Mouse (Mus musculus) intestine, embryonic 16.5 days (tissue): ENCODE data around the gene Gm20388. TPM values are rescaled to one million over a fixed set of nuclear protein-coding genes. Genes with fewer than 3 reads are reported as not detected.

Source experiments
- ATAC-seq: fragments of 200-750 bp; cut with Nextera tagmentation; 2 replicates; pipeline ENCODE4 v1.8.0; 2017; ENCODE audit warnings: moderate TSS enrichment, moderate library complexity
- H3K27ac ChIP-seq: fragments of 300-500 bp; sonication (generic); 2 replicates; pipeline ENCODE4 v1.5.1; 2014; ENCODE audit warnings: mild to moderate bottlenecking, low read length
- H3K27me3 ChIP-seq: fragments of 300-500 bp; sonication (generic); replicated peaks from 2 replicates; pipeline ENCODE4 v1.6.1; 2014; ENCODE audit warnings: low read length, control low read depth, mixed read lengths; ENCODE audit not compliant: control insufficient read depth, insufficient read depth
- H3K36me3 ChIP-seq: fragments of 300-500 bp; sonication (generic); 2 replicates; pipeline ENCODE4 v1.6.1; 2014; ENCODE audit warnings: low read length, control low read depth; ENCODE audit not compliant: control insufficient read depth, insufficient read depth
- H3K4me1 ChIP-seq: fragments of 300-500 bp; sonication (generic); 2 replicates; pipeline ENCODE4 v1.6.1; 2014; ENCODE audit warnings: low read length, control low read depth, mixed read lengths; ENCODE audit not compliant: control insufficient read depth, insufficient read depth
- H3K4me2 ChIP-seq: fragments of 300-500 bp; sonication (generic); 2 replicates; pipeline ENCODE4 v1.6.1; 2014; ENCODE audit warnings: low read depth, low read length, control low read depth
- H3K4me3 ChIP-seq: fragments of 300-500 bp; sonication (generic); 2 replicates; pipeline ENCODE4 v1.5.1; 2014; ENCODE audit warnings: mild to moderate bottlenecking, low read length
- H3K9ac ChIP-seq: fragments of 300-500 bp; sonication (generic); 2 replicates; pipeline ENCODE4 v1.6.1; 2014; ENCODE audit warnings: low read depth, low read length
- H3K9me3 ChIP-seq: fragments of 300-500 bp; sonication (generic); 2 replicates; pipeline ENCODE4 v1.6.1; 2016; ENCODE audit warnings: low read length, control low read depth; ENCODE audit not compliant: control insufficient read depth
- WGBS: fragments of 180-500 bp; shearing (Covaris S2); extraction: QIAGEN DNeasy Blood & Tissue Kit; methylation state at CpG from one replicate; pipeline ENCODE4 v1.1.7; 2014; 5-methylcytosine and 5-hydroxymethylcytosine counted together
- polyA plus RNA-seq: library from polyadenylated mRNA; unstranded; fragments of >200 nt; fragmentation: Nextera tagmentation; extraction: Ambion mirVana; gene quantifications from 2 replicates; pipeline ENCODE4 v1.2.1, GENCODE M21; 2015

Gm20388 gene
- polyA plus RNA-seq, 1 experiment from 2014 or later, result 5.8 TPM

DNA sequence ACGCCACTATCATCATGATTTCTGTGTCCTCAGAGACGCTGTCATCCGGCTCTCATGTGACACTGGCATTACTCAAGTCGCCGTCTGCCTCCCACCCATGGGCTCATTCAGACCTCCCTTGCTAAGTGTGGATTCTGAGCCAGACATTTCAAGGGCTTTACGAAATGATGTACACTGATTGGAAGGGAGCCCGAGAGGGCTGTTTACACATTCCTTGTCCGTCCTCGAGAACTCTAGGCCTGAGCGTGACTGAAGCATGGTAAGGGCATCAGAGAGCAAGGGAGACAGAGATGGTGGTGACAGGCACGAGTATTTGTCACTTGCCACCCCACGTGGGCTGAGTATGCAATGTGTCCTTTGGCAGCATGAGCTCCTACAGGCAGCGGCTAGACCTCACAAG, 4271.6 kb downstream of the Gm20388 start:
- no peak overlapping the region for H3K4me2 ChIP-seq
- H3K36me3 ChIP-seq, result no peaks in the 10 kb centered on the region
- no peak overlapping the region for H3K4me3 ChIP-seq
- H3K4me1 ChIP-seq, result peaks cover 20% of the 10 kb centered on the region
- H3K27me3 ChIP-seq, result no peaks in the 10 kb centered on the region
- no peak overlapping the region for H3K9ac ChIP-seq
- peak overlapping the region; percentile 65 for H3K27ac ChIP-seq
- ATAC-seq, result peak; percentile 82
- no peaks in the 10 kb centered on the region for H3K9me3 ChIP-seq
- WGBS, result 41% methylated on average over 13 of the region's 13 CpGs

DNA sequence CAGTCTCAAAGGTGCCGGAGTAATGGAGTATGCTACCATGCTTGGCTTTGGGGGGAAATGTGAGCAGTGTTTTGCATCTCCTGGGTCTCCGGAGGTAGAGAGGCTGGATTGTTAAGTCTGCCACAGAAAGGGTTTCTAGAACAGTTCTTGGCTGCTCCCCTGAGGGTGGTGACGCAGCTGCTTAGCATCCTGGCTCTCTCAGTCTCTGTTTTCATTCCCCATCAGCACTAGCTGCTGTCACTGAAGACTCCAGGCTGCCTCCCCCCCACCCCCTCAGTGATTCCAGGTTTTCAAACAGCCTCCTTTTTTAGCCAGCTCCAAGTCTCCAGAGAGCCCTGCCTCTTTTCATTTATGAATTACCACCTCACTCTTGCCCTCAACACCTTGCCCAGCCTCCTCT, 4273.4 kb downstream of the Gm20388 start:
- WGBS, result 58% methylated on average over 3 of the region's 3 CpGs
- Histone ChIP-seq H3K4me2 (no peak overlapping the region), H3K36me3 (no peaks in the 10 kb centered on the region), H3K4me1 (peaks cover 20% of the 10 kb centered on the region), H3K4me3 (no peak overlapping the region), H3K27ac (peak overlapping the region; percentile 51; the same call in 1 of the 2 replicates), H3K9ac (no peak overlapping the region), H3K27me3 (no peaks in the 10 kb centered on the region), H3K9me3 (no peaks in the 10 kb centered on the region)
- peak; percentile 62; the same call in 1 of the 2 replicates for ATAC-seq

GRCm38 (mm10) chr8:124184507-124184906, 4273.9 kb downstream of the Gm20388 start:
- no peak overlapping the region for H3K9ac ChIP-seq
- no peak for ATAC-seq
- H3K27me3 ChIP-seq, result no peaks in the 10 kb centered on the region
- no peak overlapping the region for H3K4me3 ChIP-seq
- H3K27ac ChIP-seq, result no peak overlapping the region
- H3K4me1 ChIP-seq, result peaks cover 20% of the 10 kb centered on the region
- no peak overlapping the region for H3K4me2 ChIP-seq
- 65% methylated on average over 2 of the region's 2 CpGs for WGBS
- no peaks in the 10 kb centered on the region for H3K36me3 ChIP-seq
- no peaks in the 10 kb centered on the region for H3K9me3 ChIP-seq

- no peak for ATAC-seq
- Histone ChIP-seq H3K27ac (no peak overlapping the region), H3K36me3 (no peaks in the 10 kb centered on the region), H3K9ac (no peak overlapping the region), H3K4me1 (peaks cover 20% of the 10 kb centered on the region), H3K9me3 (no peaks in the 10 kb centered on the region), H3K4me2 (no peak overlapping the region), H3K27me3 (no peaks in the 10 kb centered on the region), H3K4me3 (no peak overlapping the region)
- 74% methylated on average over 6 of the region's 6 CpGs for WGBS
Measured at GRCm38 (mm10) chr8:124185081-124185480, 4274.4 kb downstream of the Gm20388 start.

DNA sequence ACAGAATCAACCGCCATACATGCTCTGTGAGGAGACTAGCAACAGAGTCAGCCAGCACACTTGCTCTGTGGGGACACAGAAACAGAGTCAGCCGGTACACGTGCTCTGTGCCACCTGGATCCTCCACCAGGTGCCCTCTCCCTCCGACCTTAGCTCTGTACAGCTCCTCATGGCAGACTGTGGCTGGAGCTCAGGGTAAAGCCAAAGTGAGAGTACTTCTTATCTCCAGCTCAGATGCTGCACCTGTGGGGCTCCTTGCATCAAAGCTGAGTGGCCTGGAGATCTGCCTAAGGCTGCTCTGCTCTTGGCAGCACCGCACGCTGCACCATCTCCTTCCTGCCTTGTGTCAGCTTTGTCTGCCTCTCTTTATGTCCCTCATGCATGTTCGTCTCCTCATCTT, 4279.7 kb downstream of the Gm20388 start:
- no peak overlapping the region for H3K9ac ChIP-seq
- H3K36me3 ChIP-seq, result no peaks in the 10 kb centered on the region
- H3K27ac ChIP-seq, result no peak overlapping the region
- H3K4me3 ChIP-seq, result no peak overlapping the region
- WGBS, result 84% methylated on average over 7 of the region's 7 CpGs
- no peaks in the 10 kb centered on the region for H3K27me3 ChIP-seq
- H3K4me2 ChIP-seq, result no peak overlapping the region
- no peaks in the 10 kb centered on the region for H3K4me1 ChIP-seq
- ATAC-seq, result no peak
- H3K9me3 ChIP-seq, result no peaks in the 10 kb centered on the region

DNA sequence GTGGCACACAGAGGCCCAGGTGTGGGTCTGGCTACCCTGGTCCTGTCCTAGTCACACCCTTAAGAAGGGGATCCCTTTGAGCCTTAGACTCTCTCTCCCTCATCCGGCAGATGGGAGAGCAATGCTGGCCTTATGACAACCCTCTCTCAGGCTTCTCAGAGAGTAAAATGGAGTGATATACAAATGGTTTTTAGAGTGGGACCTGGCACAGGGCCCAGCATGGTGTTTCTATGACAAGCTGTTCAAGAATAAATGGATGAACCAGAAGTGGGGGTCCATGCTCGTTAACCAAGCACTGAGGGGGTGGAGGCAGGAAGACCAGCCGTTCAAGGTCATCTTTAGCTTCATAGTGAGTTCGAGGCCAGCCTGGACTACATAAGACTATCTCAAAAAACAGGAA, 4281.6 kb downstream of the Gm20388 start:
- Histone ChIP-seq H3K9me3 (no peaks in the 10 kb centered on the region), H3K27me3 (no peaks in the 10 kb centered on the region), H3K36me3 (no peaks in the 10 kb centered on the region), H3K27ac (no peak overlapping the region), H3K9ac (no peak overlapping the region), H3K4me2 (no peak overlapping the region), H3K4me3 (no peak overlapping the region), H3K4me1 (peaks cover 9% of the 10 kb centered on the region)
- no peak for ATAC-seq
- WGBS, result 65% methylated on average over 4 of the region's 4 CpGs

- Histone ChIP-seq H3K9ac (no peak overlapping the region), H3K27me3 (no peaks in the 10 kb centered on the region), H3K4me1 (peaks cover 9% of the 10 kb centered on the region), H3K36me3 (no peaks in the 10 kb centered on the region), H3K9me3 (no peaks in the 10 kb centered on the region), H3K4me3 (no peak overlapping the region), H3K27ac (no peak overlapping the region), H3K4me2 (no peak overlapping the region)
- 75% methylated on average over 10 of the region's 10 CpGs for WGBS
- ATAC-seq, result no peak
Measured at GRCm38 (mm10) chr8:124192976-124193375, 4282.3 kb downstream of the Gm20388 start.

GRCm38 (mm10) chr8:124193992-124194391, 4283.4 kb downstream of the Gm20388 start:
- H3K4me3 ChIP-seq, result no peak overlapping the region
- no peak overlapping the region for H3K27ac ChIP-seq
- no peaks in the 10 kb centered on the region for H3K36me3 ChIP-seq
- H3K27me3 ChIP-seq, result no peaks in the 10 kb centered on the region
- peaks cover 9% of the 10 kb centered on the region for H3K4me1 ChIP-seq
- no peak for ATAC-seq
- WGBS, result 77% methylated on average over 5 of the region's 5 CpGs
- H3K4me2 ChIP-seq, result no peak overlapping the region
- no peaks in the 10 kb centered on the region for H3K9me3 ChIP-seq
- H3K9ac ChIP-seq, result no peak overlapping the region

DNA sequence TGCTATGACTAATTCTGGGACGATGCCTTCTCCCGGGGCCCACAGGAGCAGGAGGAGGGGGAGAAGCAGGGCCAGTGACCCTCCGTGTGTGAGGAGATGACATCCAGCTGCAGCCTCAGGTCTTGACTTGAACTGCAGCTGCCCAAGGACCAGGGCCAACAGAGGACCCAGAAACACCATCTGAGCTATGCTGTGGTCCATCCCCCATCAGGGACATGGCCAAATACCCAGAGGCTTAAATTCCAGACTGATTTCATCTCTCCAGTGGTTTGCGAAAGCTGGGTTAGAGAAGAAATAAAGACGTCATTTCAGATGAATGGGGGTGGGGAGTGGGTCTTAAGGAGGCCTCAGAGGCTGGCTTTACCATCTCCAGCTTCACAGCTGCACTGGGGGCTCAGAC, 4285.6 kb downstream of the Gm20388 start:
- 34% methylated on average over 5 of the region's 5 CpGs for WGBS
- H3K27ac ChIP-seq, result no peak overlapping the region
- H3K9ac ChIP-seq, result no peak overlapping the region
- no peaks in the 10 kb centered on the region for H3K27me3 ChIP-seq
- peaks cover 9% of the 10 kb centered on the region for H3K4me1 ChIP-seq
- no peaks in the 10 kb centered on the region for H3K9me3 ChIP-seq
- no peak overlapping the region for H3K4me3 ChIP-seq
- H3K36me3 ChIP-seq, result no peaks in the 10 kb centered on the region
- peak; percentile 69 for ATAC-seq
- H3K4me2 ChIP-seq, result no peak overlapping the region

- Histone ChIP-seq H3K4me3 (no peak overlapping the region), H3K9ac (no peak overlapping the region), H3K27ac (no peak overlapping the region), H3K27me3 (no peaks in the 10 kb centered on the region), H3K4me1 (peaks cover 9% of the 10 kb centered on the region), H3K36me3 (no peaks in the 10 kb centered on the region), H3K4me2 (no peak overlapping the region), H3K9me3 (no peaks in the 10 kb centered on the region)
- 30% methylated on average over 5 of the region's 5 CpGs for WGBS
- no peak for ATAC-seq
Measured at GRCm38 (mm10) chr8:124196797-124197196, 4286.2 kb downstream of the Gm20388 start.
